Mouse (Mus musculus) megakaryocyte, embryonic 14.5 days (primary cell): ENCODE data around the gene Cdyl.

Experiments
- FLI1 ChIP-seq: IDR thresholded peaks from 2 replicates; pipeline ENCODE4 v1.6.1; 2012; ENCODE audit warnings: low read length, inconsistent platforms, mixed read lengths
- GATA1 ChIP-seq: IDR thresholded peaks from 3 replicates; pipeline ENCODE4 v1.6.1; 2012; ENCODE audit warnings: mixed read lengths, low read length, inconsistent platforms, borderline replicate concordance

DNA sequence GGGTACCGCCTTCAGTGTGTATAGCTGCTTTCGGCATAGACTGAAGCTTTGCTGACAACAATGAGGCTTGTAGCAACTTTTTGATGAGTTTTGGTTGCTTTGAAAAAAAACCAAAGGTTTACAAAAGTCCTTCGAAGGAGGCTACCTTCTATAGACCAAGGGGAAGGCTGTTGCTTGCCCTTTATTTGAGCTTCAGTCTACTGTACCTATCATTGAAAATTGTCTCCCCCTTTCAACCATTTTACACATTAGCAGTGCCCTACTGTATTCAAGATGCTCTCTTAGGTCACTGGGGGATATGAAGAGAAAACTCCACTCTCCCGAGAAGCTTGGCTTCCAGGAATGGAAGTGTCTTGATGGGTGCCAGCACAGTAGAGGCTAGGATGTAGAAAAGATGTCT, 83.1 kb downstream of the Cdyl start:
- TF ChIP-seq GATA1 (no peak), FLI1 (no peak)
